Mouse (Mus musculus): ENCODE data around the gene Tdpoz2.
"Not testable (repeated sequence)": the region's sequence is repeated elsewhere in the genome, so short reads cannot be mapped to it uniquely, and the experiment has no call there.

Tdpoz2 gene

DNA sequence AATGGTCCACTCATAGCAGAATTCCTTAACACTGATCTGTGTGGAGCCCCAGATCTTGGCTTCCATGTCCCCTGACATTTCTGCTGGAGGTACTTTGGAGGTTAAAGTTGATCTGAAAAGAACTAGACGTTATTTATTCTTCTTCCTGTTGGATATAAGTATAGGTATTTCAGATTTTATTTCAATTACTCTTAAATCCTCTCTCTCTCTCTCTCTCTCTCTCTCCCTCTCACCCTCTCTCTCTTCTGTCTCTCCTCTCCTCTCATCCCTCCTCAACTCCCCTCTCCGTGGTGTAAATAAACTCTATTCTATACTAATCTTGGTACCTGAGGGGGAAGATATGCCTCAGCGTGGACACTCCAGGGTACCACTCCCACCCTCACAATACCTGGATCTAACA lies at the start of gene Tdpoz2:
Tdpoz2 (minus strand) TSS at position 101 of the 400 bp plus-strand sequence.
- no peak for DNase-seq (ENCODE audit: low spot score)

DNA sequence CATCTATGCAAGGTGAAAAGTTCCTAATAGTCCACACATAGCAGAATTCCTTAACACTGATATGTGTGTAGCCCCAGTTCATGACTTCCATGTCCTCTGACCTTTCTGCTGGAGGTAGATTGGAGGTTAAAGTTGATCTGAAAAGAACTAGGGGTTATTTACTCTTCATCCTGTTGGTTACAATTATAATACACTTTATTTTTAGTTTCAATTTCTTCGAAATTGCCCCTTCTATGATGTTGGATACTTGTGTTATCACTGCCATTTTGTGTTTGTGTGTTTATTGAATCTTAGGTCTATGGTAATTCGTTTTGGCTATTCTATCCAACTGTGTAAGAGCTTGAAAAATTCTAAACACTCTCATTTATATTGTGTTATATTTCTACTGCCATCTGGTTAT lies 40.5 kb upstream of the Tdpoz2 start, which contains the start of gene Gm37596:
Gm37596 (minus strand) TSS at position 101 of the 400 bp plus-strand sequence.
- DNase-seq (ENCODE audit: low spot score) = not testable (repeated sequence)

DNA sequence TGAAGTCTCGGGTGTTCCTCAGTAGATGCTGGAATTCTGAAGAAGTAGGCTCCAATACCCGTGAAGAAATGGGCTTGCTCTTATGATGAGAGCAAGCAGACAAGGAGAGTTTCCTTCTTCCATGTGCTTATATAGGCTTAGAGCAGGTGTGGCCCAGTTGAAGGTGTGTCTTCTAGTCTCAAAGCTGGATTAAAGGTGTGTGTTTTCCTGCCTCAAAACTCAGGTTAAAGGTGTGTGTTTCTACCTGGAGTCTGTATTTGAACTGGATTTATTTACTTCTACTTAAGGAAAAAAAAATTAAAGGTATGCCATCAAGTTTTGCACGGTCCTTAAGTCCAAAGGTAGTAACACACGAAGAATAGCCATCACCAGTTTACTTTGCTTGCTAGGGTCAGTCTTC lies 23.7 kb upstream of the Tdpoz2 start, which contains the start of gene Tdpoz1:
Tdpoz1 (minus strand) TSS at position 101 of the 400 bp plus-strand sequence.
- DNase-seq (ENCODE audit: low spot score) = not testable (repeated sequence)

DNA sequence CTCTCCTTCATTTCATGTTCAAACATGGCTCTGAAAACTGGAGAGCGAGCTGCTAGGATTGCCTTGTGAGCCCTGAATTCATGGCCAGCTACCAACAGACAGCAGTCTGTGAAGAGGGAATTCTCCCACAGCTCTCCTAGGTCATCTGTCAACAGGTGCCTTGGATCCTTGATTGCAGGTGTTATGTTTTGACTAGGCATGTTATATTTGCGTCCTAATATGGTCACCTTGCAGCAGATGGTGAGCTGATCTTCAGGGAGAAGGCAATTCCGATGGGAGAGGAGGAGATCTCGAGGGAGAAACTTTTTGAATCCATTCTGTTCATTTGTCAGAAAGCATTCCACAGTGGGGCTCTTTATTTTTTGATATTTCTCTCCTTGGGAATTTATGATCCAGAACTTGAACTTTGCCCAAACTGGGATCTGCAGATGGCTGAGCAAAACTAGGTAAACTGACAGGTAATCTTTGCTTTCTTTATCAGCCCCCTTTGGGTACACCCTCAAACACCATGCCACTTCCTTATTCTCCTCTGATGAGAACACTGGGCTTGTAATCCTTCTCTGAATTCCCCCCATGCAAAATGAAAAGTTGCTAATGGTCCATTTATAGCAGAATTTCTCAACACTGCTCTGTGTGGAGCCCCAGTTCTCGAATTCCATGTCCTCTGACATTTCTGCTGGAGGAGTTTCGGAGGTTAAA lies 18.5 kb upstream of the Tdpoz2 start:
- DNase-seq (ENCODE audit: low spot score) = not testable (repeated sequence)

DNA sequence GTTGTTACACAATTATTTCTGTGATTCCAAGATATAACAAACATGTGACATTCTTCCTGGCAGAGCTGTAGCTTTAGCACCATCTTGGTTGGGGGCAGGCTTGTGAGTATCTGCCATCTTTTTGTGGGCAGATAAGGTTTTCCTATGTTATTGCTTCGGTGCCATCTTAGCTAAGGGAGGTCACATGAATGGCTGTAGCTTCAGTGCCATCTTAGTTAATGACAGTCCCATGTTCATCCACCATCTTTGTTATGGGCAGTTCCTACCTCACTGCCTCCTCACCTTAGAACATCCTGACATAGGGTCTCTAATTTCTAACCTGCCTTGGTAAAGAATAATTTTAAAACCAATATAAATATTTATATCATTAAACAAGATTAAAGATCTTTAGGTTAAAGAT lies 1.8 kb upstream of the Tdpoz2 start:
- DNase-seq (ENCODE audit: low spot score) = no peak

DNA sequence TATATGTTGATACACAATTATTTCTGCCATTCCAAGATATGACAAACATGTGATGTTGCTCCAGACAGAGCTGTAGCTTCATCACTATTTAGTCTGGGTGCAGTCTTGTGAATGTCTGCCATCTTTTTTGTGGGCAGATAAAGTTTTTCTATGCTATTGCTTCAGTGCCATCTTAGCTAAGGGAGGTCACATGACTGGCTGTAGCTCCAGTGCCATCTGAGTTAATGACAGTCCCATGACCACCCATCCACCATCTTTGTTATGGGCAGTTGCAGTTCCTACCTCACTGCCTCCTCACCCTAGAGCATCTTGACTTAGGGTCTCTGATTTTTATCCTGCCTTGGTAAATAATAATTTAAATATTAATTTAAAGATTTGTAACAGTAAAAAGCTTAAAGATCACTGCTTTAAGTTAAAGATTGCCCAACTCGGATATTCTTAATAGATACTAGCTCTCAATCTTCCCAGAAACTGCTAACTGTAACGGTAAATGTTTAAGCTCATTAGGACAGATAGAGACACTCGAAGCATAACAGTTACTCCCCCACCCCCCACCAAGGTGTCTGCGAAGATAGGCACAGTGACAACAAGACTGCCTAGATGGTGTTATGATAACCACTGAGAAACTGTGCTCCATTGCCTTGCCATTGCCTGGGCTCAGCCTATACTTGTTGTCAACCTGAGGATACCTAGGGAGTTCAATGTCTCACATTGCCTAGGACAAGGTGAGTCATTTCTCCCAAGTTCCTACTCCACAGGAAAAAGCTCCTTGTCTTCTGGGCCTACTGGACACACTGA lies 21.4 kb downstream of the Tdpoz2 start:
- DNase-seq (ENCODE audit: low spot score) = not testable (repeated sequence)

- not testable (repeated sequence) for DNase-seq (ENCODE audit: low spot score)
These were observed 43.5 kb downstream of the Tdpoz2 start for GRCm38 (mm10) chr3:93608970-93609369.

- no peak for DNase-seq (ENCODE audit: low spot score)
These were observed 50.6 kb downstream of the Tdpoz2 start for GRCm38 (mm10) chr3:93601903-93602302.

All from ovary, postnatal 14 days (tissue).